Mouse (Mus musculus): ENCODE results near the gene Map7d2. TPM values are rescaled to one million over a fixed set of nuclear protein-coding genes. Genes with fewer than 3 reads are reported as not detected.
"Not testable (repeated sequence)": the region's sequence is repeated elsewhere in the genome, so short reads cannot be mapped to it uniquely, and the experiment has no call there.

Gene Map7d2
- polyA plus RNA-seq, 1 experiment, result 0.14 TPM

DNA sequence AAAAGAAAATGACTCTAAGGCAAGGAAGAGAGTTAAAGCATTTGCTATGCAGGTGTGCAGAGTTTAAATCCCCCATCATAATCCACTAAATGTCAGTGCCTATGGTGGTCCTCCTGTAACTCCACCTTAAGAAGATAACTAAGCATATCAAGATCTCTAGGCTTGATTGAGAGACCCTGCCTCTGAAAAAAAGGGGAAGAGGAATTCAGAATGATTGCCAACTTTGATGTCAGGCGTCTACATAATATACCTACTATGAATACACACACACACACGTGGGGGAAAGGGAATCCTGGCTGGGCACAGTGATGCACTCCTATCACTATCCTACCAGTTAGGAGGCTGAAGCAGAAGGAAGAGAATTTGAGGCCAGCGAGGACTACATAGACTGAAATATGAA is 23.1 kb upstream of the Map7d2 start:
- DNase-seq, result no peak
- H3K36me3 ChIP-seq (ENCODE audit: control insufficient read depth, insufficient read depth, low read length), result no peaks in the 10 kb centered on the region
- no peak overlapping the region for H3K4me3 ChIP-seq (ENCODE audit: insufficient read depth, low read depth, low read length)
- WGBS, result 73% methylated on average over 3 of the region's 3 CpGs
- H3K4me1 ChIP-seq (ENCODE audit: control insufficient read depth, insufficient read depth, low read length), result no peaks in the 10 kb centered on the region
- H3K27me3 ChIP-seq (replicated peaks; ENCODE audit: control insufficient read depth, insufficient read depth, low read length), result no peaks in the 10 kb centered on the region
- TF ChIP-seq CTCF (conservative IDR thresholded peaks at IDR 0.05; ENCODE audit: insufficient read depth, insufficient read length, low read depth, low read length) (no peak), POLR2A (IDR thresholded peaks at IDR 0.05; ENCODE audit: low read depth, low read length) (no peak)
- H3K27ac ChIP-seq (ENCODE audit: insufficient read depth, low read depth, low read length), result no peak overlapping the region

- H3K4me1 ChIP-seq (ENCODE audit: control insufficient read depth, insufficient read depth, low read length), result no peaks in the 10 kb centered on the region
- H3K27ac ChIP-seq (ENCODE audit: insufficient read depth, low read depth, low read length), result no peak overlapping the region
- peak; percentile 29 for DNase-seq
- H3K4me3 ChIP-seq (ENCODE audit: insufficient read depth, low read depth, low read length), result no peak overlapping the region
- no peaks in the 10 kb centered on the region for H3K36me3 ChIP-seq (ENCODE audit: control insufficient read depth, insufficient read depth, low read length)
- TF ChIP-seq POLR2A (IDR thresholded peaks at IDR 0.05; ENCODE audit: low read depth, low read length) (no peak), CTCF (conservative IDR thresholded peaks at IDR 0.05; ENCODE audit: insufficient read depth, insufficient read length, low read depth, low read length) (peak; percentile 42; the same call in 1 of the 2 replicates)
- 0% methylated on average over 4 of the region's 4 CpGs for WGBS
- H3K27me3 ChIP-seq (replicated peaks; ENCODE audit: control insufficient read depth, insufficient read depth, low read length), result no peaks in the 10 kb centered on the region
Observed at GRCm38 (mm10) chrX:159409253-159409652, 5.1 kb upstream of the Map7d2 start.

DNA sequence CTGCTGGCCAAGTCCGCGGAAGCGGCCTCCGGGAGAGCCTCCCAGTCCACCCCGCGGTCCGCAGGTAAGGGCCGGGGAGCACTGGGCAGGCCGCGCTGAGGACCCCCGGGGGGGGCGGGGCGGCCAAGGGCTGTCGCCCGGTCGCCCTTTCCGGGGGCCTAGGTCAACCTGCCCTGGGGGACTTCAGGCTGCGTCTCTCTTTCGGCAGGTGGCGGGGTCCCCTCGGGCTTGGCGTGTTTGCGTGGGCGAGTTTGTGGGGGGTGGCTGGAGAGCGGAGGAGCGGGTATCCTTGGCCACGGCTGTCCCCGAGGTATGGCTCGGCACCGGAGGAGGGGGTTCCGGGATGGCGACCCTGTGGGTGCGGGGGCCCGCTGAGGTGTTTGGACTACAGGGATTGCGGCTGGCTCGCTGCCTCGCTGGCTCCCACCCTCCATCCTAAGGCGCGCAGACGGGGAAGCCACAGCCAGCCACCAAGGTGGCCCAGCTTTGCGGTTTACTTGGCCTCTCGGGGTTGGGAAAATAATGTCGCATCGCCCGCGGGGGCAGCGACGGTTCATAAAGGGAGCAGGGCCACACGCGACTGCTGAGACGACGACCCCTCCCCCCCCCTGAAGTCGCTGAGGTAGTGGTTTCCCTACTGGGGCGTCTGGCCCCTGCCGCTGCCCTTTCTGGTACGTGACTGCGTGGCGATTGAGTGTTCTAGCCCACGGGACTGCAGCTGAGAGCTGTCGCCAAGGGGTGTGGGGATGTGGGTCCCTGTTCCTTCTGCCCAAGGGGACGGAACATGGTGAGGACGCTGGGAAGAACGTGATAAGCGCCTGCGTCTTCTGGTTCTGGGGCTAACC is 679 bp downstream of the Map7d2 start:
- Histone ChIP-seq H3K4me1 (ENCODE audit: control insufficient read depth, insufficient read depth, low read length) (no peaks in the 10 kb centered on the region), H3K4me3 (ENCODE audit: insufficient read depth, low read depth, low read length) (0 out of 2 replicates have a peak overlapping the region, but pooled peaks have one; percentile 25), H3K27me3 (replicated peaks; ENCODE audit: control insufficient read depth, insufficient read depth, low read length) (no peaks in the 10 kb centered on the region; the same call in 1 of the 2 replicates), H3K27ac (ENCODE audit: insufficient read depth, low read depth, low read length) (no peak overlapping the region), H3K36me3 (ENCODE audit: control insufficient read depth, insufficient read depth, low read length) (no peaks in the 10 kb centered on the region)
- TF ChIP-seq POLR2A (IDR thresholded peaks at IDR 0.05; ENCODE audit: low read depth, low read length) (no peak), CTCF (conservative IDR thresholded peaks at IDR 0.05; ENCODE audit: insufficient read depth, insufficient read length, low read depth, low read length) (no peak)
- 1% methylated on average over 52 of the region's 65 CpGs for WGBS
- no peak for DNase-seq

DNA sequence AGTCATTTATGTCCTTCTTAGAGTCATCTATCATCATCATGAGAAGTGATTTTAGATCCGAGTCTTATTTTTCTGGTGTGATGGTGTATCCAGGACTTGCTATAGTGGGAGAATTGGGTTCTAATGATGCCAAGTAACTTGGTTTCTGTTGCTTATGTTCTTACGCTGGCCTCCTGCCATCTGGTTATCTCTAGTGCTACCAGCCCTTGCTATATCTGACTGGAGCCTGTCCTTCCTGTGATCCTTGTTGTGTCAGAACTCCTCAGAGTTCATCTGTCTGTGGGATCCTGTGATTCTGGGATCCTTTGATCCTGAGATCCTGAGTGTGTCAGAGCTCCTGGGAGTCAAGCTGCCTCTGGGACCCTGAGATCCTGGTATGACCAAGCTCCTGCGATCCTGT is 16.1 kb downstream of the Map7d2 start:
- not testable (repeated sequence) for H3K4me3 ChIP-seq (ENCODE audit: insufficient read depth, low read depth, low read length); DNase-seq; H3K36me3 ChIP-seq (ENCODE audit: control insufficient read depth, insufficient read depth, low read length); H3K4me1 ChIP-seq (ENCODE audit: control insufficient read depth, insufficient read depth, low read length); H3K27ac ChIP-seq (ENCODE audit: insufficient read depth, low read depth, low read length); H3K27me3 ChIP-seq (replicated peaks; ENCODE audit: control insufficient read depth, insufficient read depth, low read length)
- 90% methylated on average over 3 of the region's 3 CpGs for WGBS

GRCm38 (mm10) chrX:159442128-159442527 is 27.8 kb downstream of the Map7d2 start:
- H3K27me3 ChIP-seq (replicated peaks; ENCODE audit: control insufficient read depth, insufficient read depth, low read length), result no peaks in the 10 kb centered on the region
- H3K27ac ChIP-seq (ENCODE audit: insufficient read depth, low read depth, low read length), result no peak overlapping the region
- no peaks in the 10 kb centered on the region for H3K4me1 ChIP-seq (ENCODE audit: control insufficient read depth, insufficient read depth, low read length)
- no peak overlapping the region for H3K4me3 ChIP-seq (ENCODE audit: insufficient read depth, low read depth, low read length)
- TF ChIP-seq CTCF (conservative IDR thresholded peaks at IDR 0.05; ENCODE audit: insufficient read depth, insufficient read length, low read depth, low read length) (peak; percentile 56), POLR2A (IDR thresholded peaks at IDR 0.05; ENCODE audit: low read depth, low read length) (no peak)
- WGBS, result 18% methylated on average over 3 of the region's 3 CpGs
- no peaks in the 10 kb centered on the region for H3K36me3 ChIP-seq (ENCODE audit: control insufficient read depth, insufficient read depth, low read length)
- DNase-seq, result peak; percentile 41

GRCm38 (mm10) chrX:159447133-159447532 is 32.8 kb downstream of the Map7d2 start:
- 92% methylated on average over 1 of the region's 1 CpGs for WGBS
- no peak overlapping the region for H3K27ac ChIP-seq (ENCODE audit: insufficient read depth, low read depth, low read length)
- H3K36me3 ChIP-seq (ENCODE audit: control insufficient read depth, insufficient read depth, low read length), result no peaks in the 10 kb centered on the region
- H3K27me3 ChIP-seq (replicated peaks; ENCODE audit: control insufficient read depth, insufficient read depth, low read length), result no peaks in the 10 kb centered on the region
- TF ChIP-seq POLR2A (IDR thresholded peaks at IDR 0.05; ENCODE audit: low read depth, low read length) (no peak), CTCF (conservative IDR thresholded peaks at IDR 0.05; ENCODE audit: insufficient read depth, insufficient read length, low read depth, low read length) (no peak)
- H3K4me1 ChIP-seq (ENCODE audit: control insufficient read depth, insufficient read depth, low read length), result no peaks in the 10 kb centered on the region
- no peak overlapping the region for H3K4me3 ChIP-seq (ENCODE audit: insufficient read depth, low read depth, low read length)
- no peak for DNase-seq

GRCm38 (mm10) chrX:159459006-159459654 is 44.8 kb downstream of the Map7d2 start:
- H3K36me3 ChIP-seq (ENCODE audit: control insufficient read depth, insufficient read depth, low read length), result no peaks in the 10 kb centered on the region
- whole genome bisulfite sequencing, result 79% methylated on average over 7 of the region's 7 CpGs
- no peak for DNase-seq

More at GRCm38 (mm10) chrX:159459006-159459654, 44.8 kb downstream of the Map7d2 start:
- Histone ChIP-seq H3K4me3 (ENCODE audit: insufficient read depth, low read depth, low read length) (no peak overlapping the region), H3K27me3 (replicated peaks; ENCODE audit: control insufficient read depth, insufficient read depth, low read length) (no peaks in the 10 kb centered on the region), H3K4me1 (ENCODE audit: control insufficient read depth, insufficient read depth, low read length) (no peaks in the 10 kb centered on the region), H3K27ac (ENCODE audit: insufficient read depth, low read depth, low read length) (no peak overlapping the region)
- no peak for TF ChIP-seq POLR2A (IDR thresholded peaks at IDR 0.05; ENCODE audit: low read depth, low read length)
- TF ChIP-seq CTCF (conservative IDR thresholded peaks at IDR 0.05; ENCODE audit: insufficient read depth, insufficient read length, low read depth, low read length), result no peak

All from kidney, adult 2 months (tissue).